ENCODE assay signal across 13 mouse cellular contexts in the genomic region with DNA sequence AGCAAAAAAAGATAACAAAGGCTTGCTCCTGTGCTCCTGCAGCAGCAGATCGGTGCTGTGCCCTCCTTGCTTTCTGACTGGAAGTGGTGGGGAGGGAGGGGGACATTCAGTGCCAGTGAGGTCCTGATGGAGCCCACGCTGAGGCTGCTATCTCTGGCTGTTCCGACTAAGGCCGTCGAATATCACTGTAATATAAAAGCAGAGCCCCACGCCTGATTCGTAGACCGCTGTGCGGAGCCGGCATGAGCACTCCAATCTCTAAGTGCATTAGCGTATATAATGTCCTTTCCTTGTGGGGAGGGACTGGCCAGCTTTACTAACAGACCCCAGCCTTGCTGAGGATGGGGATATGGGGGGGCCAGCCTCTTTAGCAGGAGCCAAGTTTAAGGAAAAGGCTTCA.
DNase-seq lines count a peak whose midpoint lies in the region; ATAC-seq and TF ChIP-seq lines count a peak whose summit lies in the region.
"Had no signal": no experiment of that assay in that cellular context is flagged by ENCODE, and none has a peak within 500 bp of the region (broad histone marks: within the 10 kb centered on the region; RNA-seq: fewer than 3 reads in every experiment).

No protein-coding gene starts in this region.

- H3K27ac ChIP-seq in limb, embryonic 12.5 days, result 0 out of 2 replicates have a peak overlapping the region, but pooled peaks have one; percentile 12
- no peak overlapping the region for H3K27ac ChIP-seq in limb, embryonic 10.5 days
- peak overlapping the region; percentile 45 for H3K27ac ChIP-seq in forebrain, postnatal 0 days (ENCODE audit: low read depth, low read length)
- no peak overlapping the region for H3K27ac ChIP-seq in midbrain, embryonic 11.5 days (ENCODE audit: low read depth, low read length)
- H3K27ac ChIP-seq in neural tube, embryonic 15.5 days (replicated peaks), result no peak overlapping the region
- H3K27ac ChIP-seq: embryonic facial prominence, embryonic 15.5 days; heart, embryonic 10.5 days had no signal

- no peak overlapping the region for H3K4me3 ChIP-seq in limb, embryonic 12.5 days (replicated peaks)
- no peak overlapping the region for H3K4me3 ChIP-seq in limb, embryonic 10.5 days
- no peak overlapping the region for H3K4me3 ChIP-seq in forebrain, postnatal 0 days (ENCODE audit: low read depth, low read length)
- no peak overlapping the region for H3K4me3 ChIP-seq in midbrain, embryonic 11.5 days (ENCODE audit: low read depth, low read length)
- H3K4me3 ChIP-seq in neural tube, embryonic 15.5 days (replicated peaks), result no peak overlapping the region
- H3K4me3 ChIP-seq: embryonic facial prominence, embryonic 15.5 days; heart, embryonic 10.5 days had no signal

- 90% methylated on average over 11 of the region's 11 CpGs for WGBS in limb, embryonic 12.5 days
- WGBS in limb, embryonic 10.5 days, result 90% methylated on average over 11 of the region's 11 CpGs
- 62% methylated on average over 11 of the region's 11 CpGs for WGBS in forebrain, postnatal 0 days
- 68% methylated on average over 11 of the region's 11 CpGs for WGBS in midbrain, embryonic 11.5 days
- WGBS in neural tube, embryonic 15.5 days, result 63% methylated on average over 11 of the region's 11 CpGs

- H3K4me1 ChIP-seq in limb, embryonic 12.5 days (replicated peaks), result no peaks in the 10 kb centered on the region
- H3K4me1 ChIP-seq in limb, embryonic 10.5 days, result no peaks in the 10 kb centered on the region
- H3K4me1 ChIP-seq in forebrain, postnatal 0 days (ENCODE audit: insufficient read depth), result no peaks in the 10 kb centered on the region
- peaks cover 2% of the 10 kb centered on the region; the same call in 1 of the 2 replicates for H3K4me1 ChIP-seq in midbrain, embryonic 11.5 days (ENCODE audit: control insufficient read depth, insufficient read depth, low read length)
- no peaks in the 10 kb centered on the region for H3K4me1 ChIP-seq in neural tube, embryonic 15.5 days

- TF ChIP-seq CTCF in forebrain, postnatal 0 days (IDR thresholded peaks at IDR 0.05; ENCODE audit: low read depth), result no peak

- DNase-seq in limb, embryonic 10.5 days (ENCODE audit: low spot score), result no peak
- no peak for DNase-seq in forebrain, postnatal 0 days
- DNase-seq in midbrain, embryonic 11.5 days (ENCODE audit: low spot score, missing footprints), result no peak
- DNase-seq in adrenal gland, postnatal 4 days (ENCODE audit: low spot score in 2 of 2), result no peak
- no peak for DNase-seq in ovary, postnatal 10 days (ENCODE audit: low spot score)
- no peak for DNase-seq in urinary bladder, postnatal 14 days (ENCODE audit: low spot score)
- DNase-seq: cerebellum, adult 11 months had no signal

- H3K4me2 ChIP-seq in limb, embryonic 12.5 days, result no peak overlapping the region
- no peak overlapping the region for H3K4me2 ChIP-seq in forebrain, postnatal 0 days (ENCODE audit: low read depth)
- no peak overlapping the region for H3K4me2 ChIP-seq in midbrain, embryonic 11.5 days
- no peak overlapping the region for H3K4me2 ChIP-seq in neural tube, embryonic 15.5 days
- H3K4me2 ChIP-seq: embryonic facial prominence, embryonic 15.5 days had no signal

- no peak for ATAC-seq in limb, embryonic 12.5 days (ENCODE audit: insufficient number of reproducible peaks, insufficient read depth, low FRiP score, low TSS enrichment, low read depth)
- ATAC-seq in forebrain, postnatal 0 days, result peak; percentile 32
- 0 out of 2 replicates have a peak, but pooled peaks have one; percentile 22 for ATAC-seq in midbrain, embryonic 11.5 days (ENCODE audit: low FRiP score)
- 0 out of 2 replicates have a peak, but pooled peaks have one; percentile 43 for ATAC-seq in neural tube, embryonic 15.5 days (ENCODE audit: low FRiP score)
- ATAC-seq: intestine, postnatal 0 days; Patski had no signal

- H3K9me3 ChIP-seq in limb, embryonic 12.5 days, result no peaks in the 10 kb centered on the region
- H3K9me3 ChIP-seq in limb, embryonic 10.5 days (replicated peaks), result no peaks in the 10 kb centered on the region
- H3K9me3 ChIP-seq in forebrain, postnatal 0 days (ENCODE audit: low read length), result no peaks in the 10 kb centered on the region
- H3K9me3 ChIP-seq in midbrain, embryonic 11.5 days (ENCODE audit: control insufficient read depth, low read length), result no peaks in the 10 kb centered on the region
- H3K9me3 ChIP-seq in neural tube, embryonic 15.5 days (replicated peaks), result no peaks in the 10 kb centered on the region
- H3K9me3 ChIP-seq: embryonic facial prominence, embryonic 15.5 days; heart, embryonic 10.5 days had no signal

- H3K36me3 ChIP-seq in limb, embryonic 12.5 days, result peaks cover 94% of the 10 kb centered on the region
- H3K36me3 ChIP-seq in limb, embryonic 10.5 days, result peaks cover 94% of the 10 kb centered on the region
- peaks cover 47% of the 10 kb centered on the region for H3K36me3 ChIP-seq in forebrain, postnatal 0 days (ENCODE audit: insufficient read depth)
- no peaks in the 10 kb centered on the region for H3K36me3 ChIP-seq in midbrain, embryonic 11.5 days (ENCODE audit: control insufficient read depth, insufficient read depth, low read length)
- peaks cover 16% of the 10 kb centered on the region; the same call in 1 of the 2 replicates for H3K36me3 ChIP-seq in neural tube, embryonic 15.5 days

- no peaks in the 10 kb centered on the region for H3K27me3 ChIP-seq in limb, embryonic 12.5 days
- H3K27me3 ChIP-seq in limb, embryonic 10.5 days (ENCODE audit: low read depth, poor library complexity, severe bottlenecking), result no peaks in the 10 kb centered on the region
- H3K27me3 ChIP-seq in forebrain, postnatal 0 days (ENCODE audit: insufficient read depth, low read length), result no peaks in the 10 kb centered on the region
- no peaks in the 10 kb centered on the region for H3K27me3 ChIP-seq in midbrain, embryonic 11.5 days (ENCODE audit: control insufficient read depth, insufficient read depth, low read length)
- H3K27me3 ChIP-seq in neural tube, embryonic 15.5 days (replicated peaks), result no peaks in the 10 kb centered on the region
- H3K27me3 ChIP-seq: embryonic facial prominence, embryonic 15.5 days; Patski had no signal

- H3K9ac ChIP-seq in limb, embryonic 12.5 days (replicated peaks), result no peak overlapping the region
- no peak overlapping the region for H3K9ac ChIP-seq in forebrain, postnatal 0 days
- no peak overlapping the region for H3K9ac ChIP-seq in midbrain, embryonic 11.5 days (ENCODE audit: low read length)
- no peak overlapping the region for H3K9ac ChIP-seq in neural tube, embryonic 15.5 days (replicated peaks)
- H3K9ac ChIP-seq: embryonic facial prominence, embryonic 15.5 days had no signal

Comparison
In these comparisons a context has a peak if more than half of its experiments do, and no peak if none do; other contexts are left out.
1. H3K27ac ChIP-seq: peak in limb, embryonic 12.5 days (single experiment) and forebrain, postnatal 0 days (single experiment); none in limb, embryonic 10.5 days (single experiment), midbrain, embryonic 11.5 days (single experiment) and neural tube, embryonic 15.5 days (single experiment).